Mouse (Mus musculus) cerebral cortex, adult 2 months (tissue): ENCODE results near the gene Snx30.

Experiments used
- WGBS: fragments of 180-500 bp; shearing (Covaris S2); methylation state at CpG from one replicate; pipeline ENCODE4 v1.1.7; 2018; 5-methylcytosine and 5-hydroxymethylcytosine counted together

Snx30 gene

GRCm38 (mm10) chr4:59907657-59908230 lies 102.1 kb downstream of the Snx30 start:
- WGBS = 71% methylated on average over 10 of the region's 10 CpGs

GRCm38 (mm10) chr4:59908785-59909184 lies 103.1 kb downstream of the Snx30 start:
- 96% methylated on average over 2 of the region's 2 CpGs for WGBS

GRCm38 (mm10) chr4:59914608-59915403 lies 109.2 kb downstream of the Snx30 start, which contains the start of gene Slc46a2:
Gene Slc46a2, minus strand, starts transcription at chr4:59915056.
- 26% methylated on average over 22 of the region's 22 CpGs for WGBS

GRCm38 (mm10) chr4:59917966-59918365 lies 112.3 kb downstream of the Snx30 start:
- 91% methylated on average over 3 of the region's 3 CpGs for WGBS

GRCm38 (mm10) chr4:59925082-59925481 lies 119.4 kb downstream of the Snx30 start:
- WGBS = 91% methylated on average over 9 of the region's 9 CpGs

- WGBS = 82% methylated on average over 3 of the region's 3 CpGs
Observed at GRCm38 (mm10) chr4:59927666-59928065, 122.0 kb downstream of the Snx30 start.

- WGBS = 10% methylated on average over 6 of the region's 6 CpGs
Observed at GRCm38 (mm10) chr4:59928347-59928746, 122.7 kb downstream of the Snx30 start.

- WGBS = 66% methylated on average over 6 of the region's 6 CpGs
Observed at GRCm38 (mm10) chr4:59932505-59933281, 127.1 kb downstream of the Snx30 start.

- 85% methylated on average over 2 of the region's 2 CpGs for WGBS
Observed at GRCm38 (mm10) chr4:59937543-59937942, 131.9 kb downstream of the Snx30 start.
